Mouse (Mus musculus) left cerebral cortex, adult 11 months (tissue): ENCODE measurements at regions not wholly inside any gene's neighbourhood (a gene's known extent, or its start where the extent isn't known, plus 50 kb on each side); places are given as distances from the start of the nearest gene placed in this dataset.

Source experiments
- DNase-seq: peaks from one replicate; pipeline ENCODE4 v3.0.0; 2022; ENCODE audit warnings: low spot score

DNA sequence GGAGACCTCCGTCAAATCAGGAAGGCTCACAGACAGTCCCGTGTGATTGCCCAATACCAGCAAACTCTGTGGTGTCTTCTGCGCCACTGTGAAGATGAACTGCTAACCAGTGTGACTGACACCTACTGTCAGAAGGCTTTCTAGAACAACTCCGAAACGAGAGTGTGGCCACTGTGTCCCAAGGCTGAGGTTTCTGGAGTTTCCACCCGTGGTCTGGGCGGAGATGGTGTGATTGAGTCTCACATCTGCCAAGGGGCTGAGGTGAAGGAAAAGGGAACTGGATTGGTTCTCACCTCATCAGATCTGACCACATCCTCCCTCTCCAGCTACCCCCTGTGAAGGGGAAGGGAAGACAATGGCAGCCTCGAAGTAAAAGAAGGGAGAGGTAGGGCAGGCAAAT lies 79.6 kb upstream of the 4930412O13Rik start:
- no peak for DNase-seq

DNA sequence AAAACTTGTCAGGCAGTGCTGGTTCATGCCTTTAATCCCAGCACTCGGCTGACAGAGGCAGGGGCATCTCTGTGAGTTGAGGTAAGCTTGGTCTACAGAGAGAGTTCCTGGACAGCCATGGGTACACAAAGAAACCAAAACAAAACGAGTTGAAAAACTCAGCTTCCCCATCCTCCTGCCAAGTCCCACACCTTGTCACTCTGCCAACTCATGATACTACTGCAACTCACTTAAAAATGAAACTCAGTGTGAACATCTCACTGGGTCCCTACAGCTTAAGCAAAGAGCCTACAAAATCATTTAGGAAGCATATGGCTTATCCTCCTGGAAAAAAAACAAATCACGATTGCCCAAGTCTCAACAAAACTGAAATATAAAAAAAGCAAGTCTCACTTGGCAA lies 76.7 kb upstream of the 4930412O13Rik start:
- no peak for DNase-seq

DNA sequence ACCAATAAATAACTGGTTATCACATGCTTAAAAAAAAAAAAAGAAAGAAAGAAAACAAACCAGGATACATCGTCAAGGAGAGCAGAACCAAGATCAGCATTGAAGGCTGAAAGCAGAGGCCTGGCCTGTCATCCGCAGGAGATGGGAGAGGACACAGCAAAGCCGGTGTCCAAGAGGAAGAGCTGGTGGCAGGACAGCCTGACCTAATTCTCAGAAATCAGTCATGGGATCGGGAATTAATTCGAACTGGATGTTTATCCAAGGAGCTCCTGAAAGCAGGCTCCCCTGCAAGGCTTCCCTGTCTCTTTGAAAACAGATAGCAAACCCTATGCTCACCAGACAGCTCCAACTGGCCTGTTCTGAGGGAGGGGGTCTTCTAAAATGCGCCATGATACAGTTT lies 75.5 kb upstream of the 4930412O13Rik start:
- no peak for DNase-seq
